Mouse (Mus musculus): ENCODE measurements around the gene Gm20716.
A peak's percentile ranks its signal among the peaks of the same experiment; 100 is the strongest.

The Gm20716 gene

GRCm38 (mm10) chr2:168200014-168200691, 30.0 kb downstream of the Gm20716 start:
- 0 out of 2 replicates have a peak, but pooled peaks have one; percentile 18 for TF ChIP-seq GATA4 (IDR thresholded peaks at IDR 0.05; ENCODE audit: insufficient replicate concordance, low read length)

DNA sequence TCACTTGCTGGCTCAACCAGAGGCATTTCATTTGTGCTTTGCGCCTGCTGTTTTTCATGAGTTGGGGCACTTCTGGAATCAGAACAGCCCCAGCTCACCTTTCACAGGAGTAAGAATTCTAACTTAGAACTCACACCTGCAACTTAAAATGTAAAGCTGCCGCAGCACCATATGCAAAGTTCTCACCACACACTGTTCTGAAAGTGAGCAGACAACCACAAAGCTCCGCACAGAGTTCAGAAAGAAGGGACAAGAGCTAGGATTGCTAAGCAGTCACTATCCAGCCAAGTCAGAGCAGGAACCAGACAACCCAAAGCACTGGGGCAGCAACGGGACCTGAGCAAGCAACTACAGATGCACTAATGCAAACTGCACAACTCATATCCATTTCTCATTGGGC, 30.7 kb downstream of the Gm20716 start:
- no peak for TF ChIP-seq GATA4 (IDR thresholded peaks at IDR 0.05; ENCODE audit: insufficient replicate concordance, low read length)

GRCm38 (mm10) chr2:168198421-168198820, 31.7 kb downstream of the Gm20716 start:
- no peak for TF ChIP-seq GATA4 (IDR thresholded peaks at IDR 0.05; ENCODE audit: insufficient replicate concordance, low read length)

- no peak for TF ChIP-seq GATA4 (IDR thresholded peaks at IDR 0.05; ENCODE audit: insufficient replicate concordance, low read length)
These were observed 34.4 kb downstream of the Gm20716 start for GRCm38 (mm10) chr2:168195721-168196120.

DNA sequence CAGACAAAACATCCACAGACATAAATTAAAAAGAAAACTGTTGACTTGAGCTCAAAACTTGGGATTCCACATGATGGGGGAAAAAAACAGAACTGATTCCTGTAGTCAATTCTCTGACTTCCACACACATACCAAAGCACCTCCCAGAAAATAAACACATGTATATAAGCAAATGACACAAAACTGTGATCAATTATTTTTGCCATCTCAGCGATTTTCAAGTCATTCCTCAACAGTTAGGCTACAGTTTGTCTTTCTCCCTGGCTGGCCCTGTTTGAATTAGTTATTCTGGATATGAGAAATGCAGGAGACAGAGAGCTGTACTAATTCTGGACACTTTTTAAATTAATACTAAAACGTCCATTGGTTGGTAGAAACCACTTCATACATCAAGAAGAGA, 36.5 kb downstream of the Gm20716 start:
- TF ChIP-seq GATA4 (IDR thresholded peaks at IDR 0.05; ENCODE audit: insufficient replicate concordance, low read length), result no peak

GRCm38 (mm10) chr2:168191856-168192255, 38.3 kb downstream of the Gm20716 start:
- no peak for TF ChIP-seq GATA4 (IDR thresholded peaks at IDR 0.05; ENCODE audit: insufficient replicate concordance, low read length)

DNA sequence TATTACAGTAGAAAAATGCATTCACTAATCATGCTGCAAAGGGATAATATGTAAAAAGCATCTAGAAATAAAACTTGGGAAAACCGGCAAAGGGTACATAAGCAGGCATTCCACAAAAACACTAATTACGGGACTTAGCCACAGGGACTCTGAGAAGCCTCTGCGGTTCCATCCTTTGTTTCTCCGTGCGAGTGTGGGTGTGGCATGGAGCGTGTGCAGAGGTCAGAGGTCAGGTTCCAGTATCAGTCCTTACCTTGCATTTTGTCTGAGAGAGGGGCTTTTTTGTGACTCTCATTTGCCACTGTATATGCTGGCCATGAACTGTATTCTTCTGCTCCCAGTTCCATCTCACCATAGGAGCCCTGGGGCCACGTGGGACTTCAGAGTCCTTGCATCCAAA, 54.2 kb downstream of the Gm20716 start:
- TF ChIP-seq GATA4 (IDR thresholded peaks at IDR 0.05; ENCODE audit: insufficient replicate concordance, low read length), result no peak

GRCm38 (mm10) chr2:168170167-168170685, 59.9 kb downstream of the Gm20716 start:
- TF ChIP-seq GATA4 (IDR thresholded peaks at IDR 0.05; ENCODE audit: insufficient replicate concordance, low read length), result no peak

DNA sequence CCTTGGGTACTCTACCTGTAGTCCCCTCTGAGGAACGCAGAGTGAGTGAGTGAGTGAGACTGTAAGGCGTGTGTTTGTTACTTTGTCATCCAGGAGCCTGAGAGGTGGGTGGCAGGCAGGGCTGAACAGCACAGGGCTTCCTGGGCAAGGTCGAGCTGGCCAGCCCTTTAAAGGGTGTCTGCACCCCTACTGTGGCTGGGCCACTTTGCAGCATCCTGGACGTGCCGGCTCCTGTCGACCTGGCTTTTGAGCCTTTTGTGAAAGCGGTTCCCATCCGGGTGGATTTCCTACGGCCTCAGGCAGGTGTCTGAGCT, 60.4 kb downstream of the Gm20716 start:
- TF ChIP-seq GATA4 (IDR thresholded peaks at IDR 0.05; ENCODE audit: insufficient replicate concordance, low read length), result no peak

DNA sequence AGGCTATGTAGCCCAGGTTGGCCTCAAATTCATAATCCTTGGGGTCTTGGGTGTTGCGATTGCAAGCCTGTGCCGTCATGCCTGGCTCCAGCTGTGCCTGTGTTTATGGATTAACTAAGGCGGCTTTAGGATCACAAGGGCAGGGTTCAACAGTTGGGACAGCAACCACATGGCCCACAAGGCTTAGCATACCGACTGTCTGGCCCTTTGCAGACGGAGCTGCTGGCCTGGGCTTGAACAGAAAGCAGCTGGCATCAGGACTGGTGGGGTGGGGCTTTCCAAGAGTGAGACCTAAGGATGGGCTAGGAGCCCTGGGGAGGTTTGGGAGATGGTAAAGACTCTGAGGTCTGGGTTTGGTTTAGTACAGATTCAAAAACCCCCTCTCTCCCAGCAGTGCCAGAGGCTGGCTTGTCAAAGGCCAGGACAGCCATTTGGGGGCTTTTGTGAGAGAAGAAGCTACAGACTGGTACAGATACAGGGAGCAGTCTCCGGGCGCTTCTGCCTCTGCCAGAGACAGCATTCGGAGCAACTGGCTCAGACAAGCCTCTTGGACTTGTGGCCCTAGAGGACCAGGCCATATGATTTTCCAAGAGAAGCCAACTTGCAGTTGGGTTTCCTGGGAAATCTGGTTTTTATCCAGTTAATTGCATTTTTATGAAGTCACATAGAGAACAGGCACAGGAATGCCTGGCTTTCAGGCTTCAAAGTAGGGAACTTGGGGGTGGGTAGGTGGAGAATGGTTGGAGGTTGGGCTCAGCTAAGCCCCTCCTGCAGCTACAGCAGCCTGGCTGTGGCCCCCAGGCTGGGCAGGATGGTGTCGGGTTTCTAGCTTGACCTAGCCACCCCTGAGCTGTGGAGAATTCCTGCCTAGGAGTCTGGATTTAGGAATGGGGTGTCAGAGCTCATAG, 61.0 kb downstream of the Gm20716 start:
- TF ChIP-seq GATA4 (IDR thresholded peaks at IDR 0.05; ENCODE audit: insufficient replicate concordance, low read length), result no peak

DNA sequence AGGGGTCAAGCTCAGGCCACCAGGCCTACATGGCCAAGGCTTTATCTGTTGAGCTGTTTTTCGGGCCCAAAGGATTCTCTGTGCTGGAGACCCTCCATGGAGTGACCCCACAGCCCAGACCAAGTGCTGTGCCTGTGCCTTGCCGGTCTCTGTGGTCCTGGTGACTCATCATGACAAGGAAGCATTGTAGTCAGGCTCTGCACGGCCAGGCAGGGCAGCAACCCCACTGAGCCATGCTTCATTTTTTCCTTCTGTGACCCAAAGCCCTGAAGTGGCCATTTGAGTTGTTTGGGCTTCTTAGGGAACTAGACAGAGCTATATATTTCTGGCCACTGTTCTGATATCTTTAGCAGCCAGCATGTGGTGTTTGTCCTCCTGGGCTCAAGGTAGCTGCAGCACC, 62.4 kb downstream of the Gm20716 start:
- TF ChIP-seq GATA4 (IDR thresholded peaks at IDR 0.05; ENCODE audit: insufficient replicate concordance, low read length), result no peak

- TF ChIP-seq GATA4 (IDR thresholded peaks at IDR 0.05; ENCODE audit: insufficient replicate concordance, low read length), result no peak
These were observed 63.3 kb downstream of the Gm20716 start for GRCm38 (mm10) chr2:168166750-168167460.

DNA sequence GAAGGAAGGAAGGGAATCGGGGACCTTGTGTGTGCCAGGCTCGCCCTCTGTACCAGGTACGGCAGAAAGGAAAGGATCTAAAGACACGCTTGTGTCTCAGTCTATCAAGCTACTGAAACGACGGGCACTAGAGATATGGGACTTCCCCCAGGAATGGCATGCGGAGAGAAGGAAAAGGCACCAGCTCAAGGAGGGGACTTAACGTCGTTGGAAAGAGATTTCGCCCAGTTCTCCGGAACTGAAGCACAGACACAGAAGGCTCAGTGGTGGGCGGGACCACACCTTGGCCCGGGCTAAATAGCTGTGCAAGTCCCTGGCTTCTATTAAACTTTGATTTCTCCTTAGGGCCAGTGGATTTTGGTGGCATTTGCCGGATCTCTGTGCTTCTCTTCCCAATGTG, 68.2 kb downstream of the Gm20716 start:
- no peak for TF ChIP-seq GATA4 (IDR thresholded peaks at IDR 0.05; ENCODE audit: insufficient replicate concordance, low read length)

DNA sequence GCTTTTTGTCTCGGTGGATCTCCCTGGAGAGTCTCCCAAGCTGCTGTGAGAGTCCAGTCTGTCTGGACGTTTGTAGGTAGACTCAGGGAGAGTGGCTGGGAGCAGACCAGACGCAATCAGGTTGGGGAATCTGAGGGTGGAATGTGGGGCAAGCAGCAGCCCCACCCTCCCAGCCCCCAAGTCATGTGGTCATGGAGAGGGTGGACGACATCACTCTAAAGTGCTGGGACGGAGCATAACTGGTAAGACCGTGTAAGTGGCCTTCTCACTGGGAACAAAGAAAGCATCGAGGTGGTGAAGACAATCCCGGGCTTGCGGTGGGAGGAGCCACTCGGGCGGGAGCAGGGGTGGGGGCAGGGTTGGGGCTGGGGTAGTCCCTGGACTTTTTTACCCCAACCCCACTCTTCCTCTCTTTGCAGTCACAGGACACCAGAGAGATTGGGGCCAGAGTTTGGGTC, 68.6 kb downstream of the Gm20716 start:
- no peak for TF ChIP-seq GATA4 (IDR thresholded peaks at IDR 0.05; ENCODE audit: insufficient replicate concordance, low read length)

DNA sequence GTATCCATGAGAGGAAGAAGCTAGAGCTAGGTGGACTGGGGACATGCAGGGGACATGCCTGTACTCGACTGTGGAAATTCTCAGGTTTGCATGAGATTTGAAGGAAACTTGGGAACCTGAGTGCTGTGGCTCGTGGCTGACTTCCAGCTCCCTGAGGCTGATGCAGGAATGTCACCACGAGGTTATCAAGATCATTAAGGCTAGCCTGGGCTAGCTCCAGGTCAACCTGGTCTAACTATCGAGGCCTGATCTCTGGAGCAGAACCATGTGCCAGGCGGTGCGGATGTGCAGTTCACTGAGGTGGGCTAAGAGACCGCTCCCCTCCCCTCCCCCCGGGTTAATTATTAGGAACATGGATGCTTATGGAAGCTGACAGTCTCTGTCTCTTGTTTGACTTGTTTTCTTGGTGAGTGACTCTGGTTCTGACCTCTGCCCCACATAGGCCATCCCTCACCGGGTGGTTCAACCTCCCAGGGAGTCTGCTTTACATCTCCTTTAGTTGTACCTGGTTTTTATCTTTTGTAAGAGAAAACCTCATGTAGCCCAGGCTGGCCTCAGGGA, 69.7 kb downstream of the Gm20716 start:
- no peak for TF ChIP-seq GATA4 (IDR thresholded peaks at IDR 0.05; ENCODE audit: insufficient replicate concordance, low read length)
